In genomic region chr10:128086391-128086790, GRCm38 (mm10) we compare ENCODE assay signal across 8 mouse cellular contexts. TPM values are rescaled to one million over a fixed set of nuclear protein-coding genes. Genes with fewer than 3 reads are reported as not detected.
DNase-seq lines count a peak whose midpoint lies in the region; ATAC-seq and TF ChIP-seq lines count a peak whose summit lies in the region.
"Had no signal": no experiment of that assay in that cellular context is flagged by ENCODE, and none has a peak within 500 bp of the region (broad histone marks: within the 10 kb centered on the region; RNA-seq: fewer than 3 reads in every experiment).

No protein-coding gene starts in this region.

- peak; percentile 73 for TF ChIP-seq CTCF in stomach, postnatal 0 days (IDR thresholded peaks at IDR 0.05; ENCODE audit: low read depth)

- H3K36me3 ChIP-seq in heart, embryonic 16.5 days (ENCODE audit: control insufficient read depth, insufficient read depth), result peaks cover 55% of the 10 kb centered on the region
- H3K36me3 ChIP-seq in stomach, postnatal 0 days (ENCODE audit: control insufficient read depth, insufficient read depth, low read length), result peaks cover 35% of the 10 kb centered on the region

- ATAC-seq in heart, embryonic 16.5 days (replicated peaks; ENCODE audit: extremely low read depth, insufficient read depth, low FRiP score), result no peak
- ATAC-seq in stomach, postnatal 0 days (ENCODE audit: low FRiP score, low TSS enrichment), result no peak

- H3K27ac ChIP-seq in heart, embryonic 16.5 days (ENCODE audit: low read length), result no peak overlapping the region
- H3K27ac ChIP-seq in stomach, postnatal 0 days (replicated peaks), result no peak overlapping the region
- H3K27ac ChIP-seq: liver, embryonic 15.5 days had no signal

- H3K9me3 ChIP-seq in heart, embryonic 16.5 days (replicated peaks; ENCODE audit: control insufficient read depth, low read length), result no peaks in the 10 kb centered on the region
- no peaks in the 10 kb centered on the region for H3K9me3 ChIP-seq in stomach, postnatal 0 days (ENCODE audit: control insufficient read depth, low read length)
- H3K9me3 ChIP-seq: liver, embryonic 15.5 days had no signal

- 73% methylated on average over 6 of the region's 6 CpGs for WGBS in heart, embryonic 16.5 days
- WGBS in stomach, postnatal 0 days, result 73% methylated on average over 6 of the region's 6 CpGs

- peak; percentile 33 for DNase-seq in kidney, adult 18-20 months
- no peak for DNase-seq in kidney, adult 11 months
- DNase-seq in CD8-positive naive resting alpha-beta T cell, adult 2 months (ENCODE audit: low read depth in 2 of 2, low spot score in 2 of 2), result peak; percentile 14 to 28
- peak; percentile 78 for DNase-seq in R1 (ENCODE audit: low read depth, low spot score)
- peak; percentile 50 for DNase-seq in stomach, postnatal 0 days (ENCODE audit: low spot score)
- DNase-seq in layer of hippocampus, adult 9-10 months (ENCODE audit: low spot score), result no peak

- no peak for TF ChIP-seq EP300 in stomach, postnatal 0 days (optimal IDR thresholded peaks at IDR 0.05)

- H3K27me3 ChIP-seq in heart, embryonic 16.5 days (ENCODE audit: control insufficient read depth, insufficient read depth, low read length), result no peaks in the 10 kb centered on the region
- H3K27me3 ChIP-seq in stomach, postnatal 0 days (ENCODE audit: control insufficient read depth, insufficient read depth, low read length), result no peaks in the 10 kb centered on the region
- H3K27me3 ChIP-seq: liver, embryonic 15.5 days had no signal

- peak overlapping the region; percentile 25 for H3K4me2 ChIP-seq in heart, embryonic 16.5 days (ENCODE audit: low read depth, low read length)
- no peak overlapping the region for H3K4me2 ChIP-seq in stomach, postnatal 0 days (replicated peaks; ENCODE audit: low read depth)
- H3K4me2 ChIP-seq: liver, embryonic 15.5 days had no signal

- H3K4me3 ChIP-seq in heart, embryonic 16.5 days (ENCODE audit: low read length), result peak overlapping the region; percentile 15; the same call in 1 of the 2 replicates
- no peak overlapping the region for H3K4me3 ChIP-seq in stomach, postnatal 0 days (ENCODE audit: low read depth, low read length)
- H3K4me3 ChIP-seq: liver, embryonic 15.5 days had no signal

- H3K9ac ChIP-seq in heart, embryonic 16.5 days (ENCODE audit: low read length), result no peak overlapping the region
- no peak overlapping the region for H3K9ac ChIP-seq in stomach, postnatal 0 days (ENCODE audit: low read length)
- H3K9ac ChIP-seq: liver, embryonic 15.5 days had no signal

- peaks cover 31% of the 10 kb centered on the region for H3K4me1 ChIP-seq in heart, embryonic 16.5 days (ENCODE audit: control insufficient read depth, insufficient read depth, low read length)
- H3K4me1 ChIP-seq in stomach, postnatal 0 days (replicated peaks; ENCODE audit: control insufficient read depth, insufficient read depth), result no peaks in the 10 kb centered on the region

RNA-seq across cellular contexts. Expression of gene Atp5b, which starts 3.3 kb away (rescaled TPM):
- polyA plus RNA-seq in heart, embryonic 16.5 days (2015; fragmentation: Nextera tagmentation; extraction: Ambion mirVana), result 6,748 and 7,106 TPM in 2 replicates
- polyA plus RNA-seq in stomach, postnatal 0 days (2015; fragmentation: Nextera tagmentation; extraction: Ambion mirVana), result 2,044 and 2,075 TPM in 2 replicates

RNA-seq across cellular contexts. Expression of gene Baz2a, which starts 5.0 kb away (rescaled TPM):
- 6.6 and 8.5 TPM in 2 replicates for polyA plus RNA-seq in heart, embryonic 16.5 days (2015; fragmentation: Nextera tagmentation; extraction: Ambion mirVana)
- polyA plus RNA-seq in stomach, postnatal 0 days (2015; fragmentation: Nextera tagmentation; extraction: Ambion mirVana), result 5.5 and 7.9 TPM in 2 replicates

RNA-seq across cellular contexts. Expression of gene Ptges3, which starts 27.6 kb away (rescaled TPM):
- 263 and 278 TPM in 2 replicates for polyA plus RNA-seq in heart, embryonic 16.5 days (2015; fragmentation: Nextera tagmentation; extraction: Ambion mirVana)
- 297 and 316 TPM in 2 replicates for polyA plus RNA-seq in stomach, postnatal 0 days (2015; fragmentation: Nextera tagmentation; extraction: Ambion mirVana)

RNA-seq across cellular contexts. Expression of gene Naca, which starts 51.0 kb away (rescaled TPM):
- polyA plus RNA-seq in heart, embryonic 16.5 days (2015; fragmentation: Nextera tagmentation; extraction: Ambion mirVana), result 419 and 441 TPM in 2 replicates
- polyA plus RNA-seq in stomach, postnatal 0 days (2015; fragmentation: Nextera tagmentation; extraction: Ambion mirVana), result 618 and 628 TPM in 2 replicates

Comparison
In these comparisons a context has a peak if more than half of its experiments do, and no peak if none do; other contexts are left out.
1. DNase-seq: peak in kidney, adult 18-20 months (single experiment), CD8-positive naive resting alpha-beta T cell, adult 2 months (2 of 2), R1 (single experiment) and stomach, postnatal 0 days (single experiment); none in kidney, adult 11 months (single experiment) and layer of hippocampus, adult 9-10 months (single experiment).